Mouse (Mus musculus) heart, postnatal 14 days (tissue): ENCODE measurements around the gene Nr1d1. TPM values are rescaled to one million over a fixed set of nuclear protein-coding genes. Genes with fewer than 3 reads are reported as not detected.

Source experiments
- DNase-seq, 2 experiments: peaks; one replicate each; pipeline ENCODE4 v3.0.0; 2021 to 2022
- intact Hi-C: fragments of 180-260 bp; cut with DNase I; formaldehyde crosslinking; loops from one replicate; pipeline ENCODE4 v1.15.1; 2025
- total RNA-seq, 2 experiments: library from RNA; stranded (reverse); gene quantifications; 2 replicates each; pipeline ENCODE4 v1.2.3; 2021

The Nr1d1 gene
- total RNA-seq, 2 experiments from 2014 or later = 20.7 to 31.5 TPM

DNA sequence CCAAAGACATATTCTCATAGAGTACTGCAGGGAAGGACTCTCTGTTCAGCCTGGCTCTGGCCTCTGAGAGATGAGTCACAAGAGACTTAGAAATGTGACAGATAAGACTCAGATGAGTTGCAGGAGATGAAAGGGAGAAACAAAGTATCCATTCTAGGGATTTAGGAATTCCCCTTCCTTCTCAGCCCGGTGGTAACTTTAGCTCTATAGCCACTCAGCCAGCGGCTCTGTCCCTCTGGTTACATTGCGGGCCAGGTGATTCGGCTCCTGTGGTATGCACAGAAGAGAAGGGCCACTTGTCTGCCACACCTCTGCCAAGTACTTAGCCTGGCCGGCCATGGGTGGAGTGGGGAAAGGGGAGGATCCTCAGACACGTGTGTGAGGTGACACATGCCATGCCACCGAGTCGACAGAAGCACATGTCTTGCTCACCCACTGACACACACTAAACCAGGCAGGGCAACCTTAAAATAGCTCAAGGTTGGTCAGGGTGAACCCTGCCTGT, 2.4 kb downstream of the Nr1d1 start:
- DNase-seq = peak; percentile 65 to 78
- intact Hi-C loops = loop anchor here (2.0 kb wide), 1 partner anchor 14 kb away; no protein-coding TSS in a partner anchor

DNA sequence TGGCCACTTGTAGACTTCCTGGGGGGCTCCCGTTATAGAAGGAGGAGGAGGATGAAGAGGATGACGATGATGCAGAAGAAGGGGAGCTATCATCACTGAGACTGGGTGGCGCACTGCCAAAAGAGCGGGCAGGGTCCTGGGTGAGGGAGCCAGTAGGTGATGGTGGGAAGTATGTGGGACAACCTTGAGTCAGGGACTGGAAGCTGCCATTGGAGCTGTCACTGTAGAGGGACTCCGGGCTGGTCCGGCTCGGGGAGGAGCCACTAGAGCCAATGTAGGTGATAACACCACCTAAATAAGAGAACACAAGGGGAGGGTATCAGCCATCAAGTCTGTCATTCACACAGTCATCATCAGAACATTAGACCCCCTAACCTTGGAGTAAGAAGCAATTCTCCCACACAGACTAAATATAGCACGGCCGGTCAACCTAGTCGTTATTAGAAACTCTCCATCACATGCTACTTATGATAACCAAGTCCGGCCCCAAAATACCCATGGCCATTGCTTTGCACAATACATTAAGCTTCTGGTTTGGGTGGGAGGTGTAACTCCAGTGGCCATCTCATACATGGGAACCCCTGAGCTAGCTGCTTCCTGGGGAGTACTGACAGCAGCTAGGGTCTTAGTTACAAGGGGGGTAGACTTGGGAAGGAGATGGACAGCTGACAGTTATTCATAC, 3.1 kb downstream of the Nr1d1 start:
- intact Hi-C loops = loop anchor here (2.0 kb wide), 2 partner anchors 15 to 29 kb away; no protein-coding TSS in a partner anchor

DNA sequence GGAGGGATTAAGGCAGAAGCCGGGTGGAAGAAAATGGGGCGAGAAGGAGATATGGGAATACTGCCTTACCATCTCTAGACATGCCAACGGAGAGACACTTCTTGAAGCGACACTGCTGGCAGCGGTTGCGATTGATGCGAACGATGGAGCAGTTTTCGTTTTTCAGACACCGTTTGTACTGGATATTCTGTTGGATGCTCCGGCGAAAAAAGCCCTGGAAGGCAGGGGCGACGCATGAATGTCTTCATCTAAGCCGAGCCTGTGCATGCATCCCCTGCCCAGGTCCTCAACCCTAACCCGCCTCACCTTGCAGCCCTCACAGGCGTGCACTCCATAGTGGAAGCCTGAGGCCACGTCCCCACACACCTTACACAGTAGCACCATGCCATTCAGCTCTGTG, 4.0 kb downstream of the Nr1d1 start:
- intact Hi-C loops = loop anchor here (2.0 kb wide), 1 partner anchor 28 kb away; no protein-coding TSS in a partner anchor
- no peak for DNase-seq

More for the DNA sequence above, 3.1 kb downstream of the Nr1d1 start:
- peak in 1 of 2 experiments; percentile 47 for DNase-seq

DNA sequence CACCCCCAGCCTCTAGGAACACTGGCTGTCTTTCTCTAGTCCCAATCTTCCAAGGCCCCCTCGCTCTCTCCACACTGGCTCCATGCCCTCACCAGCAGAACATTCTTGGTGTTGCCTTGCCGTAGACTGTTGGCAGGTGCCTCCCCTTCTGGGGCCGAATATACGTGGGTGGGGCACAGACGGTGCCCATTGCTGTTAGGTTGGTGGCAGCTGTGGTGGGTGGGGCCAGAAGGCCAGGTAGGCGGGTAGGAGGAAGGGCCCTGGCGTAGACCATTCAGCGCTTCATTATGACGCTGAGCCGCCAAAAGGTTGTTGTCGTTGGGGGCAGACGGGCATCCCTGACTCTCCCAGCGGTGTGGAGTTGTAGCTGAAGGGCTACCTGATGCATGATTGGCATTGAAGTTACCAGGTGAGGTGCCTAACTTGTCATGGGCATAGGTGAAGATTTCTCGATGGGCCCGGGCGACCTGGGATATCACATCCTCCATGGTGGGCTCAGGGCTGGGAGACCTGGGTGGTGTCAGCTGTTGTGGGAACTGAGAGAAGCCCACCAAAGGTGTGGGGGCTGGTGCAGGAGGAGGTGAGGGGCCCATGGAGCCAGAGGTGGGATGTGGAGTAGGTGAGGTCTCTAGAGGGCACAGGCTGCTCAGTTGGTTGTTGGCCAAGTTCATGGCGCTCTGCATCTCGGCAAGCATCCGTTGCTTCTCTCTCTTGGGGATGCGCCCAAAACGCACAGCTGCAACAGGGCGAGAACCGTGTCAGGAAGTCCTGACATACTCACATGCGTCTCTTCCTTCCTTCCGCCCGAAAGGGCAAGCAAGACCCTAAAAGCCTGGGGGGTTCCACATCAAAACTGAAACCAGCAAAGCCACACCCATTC, 4.8 kb downstream of the Nr1d1 start:
- intact Hi-C loops = loop anchor here (2.0 kb wide), 1 partner anchor 28 kb away; no protein-coding TSS in a partner anchor
- peak in 1 of 2 experiments; percentile 28 for DNase-seq

DNA sequence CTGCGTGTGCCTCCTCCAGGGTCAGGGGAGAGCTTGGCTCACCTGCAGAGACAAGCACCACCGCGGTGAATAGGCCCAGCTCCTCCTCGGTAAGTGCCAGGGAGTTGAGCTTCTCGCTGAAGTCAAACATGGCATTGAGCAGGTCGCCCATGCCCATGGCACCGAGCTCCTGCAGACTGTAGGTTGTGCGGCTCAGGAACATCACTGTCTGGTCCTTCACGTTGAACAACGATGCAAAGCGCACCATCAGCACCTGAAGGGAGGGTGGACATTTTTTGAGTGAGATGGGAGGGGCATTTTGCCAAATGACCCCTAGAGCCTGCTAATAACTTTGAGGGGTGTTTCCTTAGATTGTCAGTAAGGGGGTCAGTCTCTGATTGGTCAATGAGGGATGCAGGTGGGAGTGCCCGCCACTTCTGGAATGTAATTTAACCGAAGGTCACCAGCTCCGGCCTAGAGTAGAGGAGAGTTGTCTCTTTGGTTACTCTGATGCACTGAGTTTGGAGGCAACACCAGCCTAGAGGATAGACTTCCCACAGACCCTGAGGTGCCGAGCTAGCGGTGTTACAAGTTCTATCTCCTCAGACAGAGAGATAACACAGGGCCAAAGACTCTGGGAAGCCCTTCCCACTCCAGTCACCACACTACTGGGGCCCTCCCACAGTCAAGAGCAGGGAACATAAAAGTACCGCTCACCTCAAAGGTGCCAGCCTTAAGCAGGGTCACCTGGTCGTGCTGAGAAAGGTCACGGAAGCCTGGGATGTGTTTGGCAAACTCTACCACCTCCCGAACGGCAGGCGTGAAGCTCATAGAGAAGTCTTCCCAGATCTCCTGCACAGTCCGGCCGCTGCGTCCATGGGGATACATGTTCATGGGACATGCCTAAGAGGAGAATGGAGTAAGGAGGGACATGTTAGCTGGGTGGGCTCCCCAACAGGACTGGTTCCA, 5.9 kb downstream of the Nr1d1 start:
- intact Hi-C loops = no loop called here
- DNase-seq = peak in 1 of 2 experiments; percentile 34

DNA sequence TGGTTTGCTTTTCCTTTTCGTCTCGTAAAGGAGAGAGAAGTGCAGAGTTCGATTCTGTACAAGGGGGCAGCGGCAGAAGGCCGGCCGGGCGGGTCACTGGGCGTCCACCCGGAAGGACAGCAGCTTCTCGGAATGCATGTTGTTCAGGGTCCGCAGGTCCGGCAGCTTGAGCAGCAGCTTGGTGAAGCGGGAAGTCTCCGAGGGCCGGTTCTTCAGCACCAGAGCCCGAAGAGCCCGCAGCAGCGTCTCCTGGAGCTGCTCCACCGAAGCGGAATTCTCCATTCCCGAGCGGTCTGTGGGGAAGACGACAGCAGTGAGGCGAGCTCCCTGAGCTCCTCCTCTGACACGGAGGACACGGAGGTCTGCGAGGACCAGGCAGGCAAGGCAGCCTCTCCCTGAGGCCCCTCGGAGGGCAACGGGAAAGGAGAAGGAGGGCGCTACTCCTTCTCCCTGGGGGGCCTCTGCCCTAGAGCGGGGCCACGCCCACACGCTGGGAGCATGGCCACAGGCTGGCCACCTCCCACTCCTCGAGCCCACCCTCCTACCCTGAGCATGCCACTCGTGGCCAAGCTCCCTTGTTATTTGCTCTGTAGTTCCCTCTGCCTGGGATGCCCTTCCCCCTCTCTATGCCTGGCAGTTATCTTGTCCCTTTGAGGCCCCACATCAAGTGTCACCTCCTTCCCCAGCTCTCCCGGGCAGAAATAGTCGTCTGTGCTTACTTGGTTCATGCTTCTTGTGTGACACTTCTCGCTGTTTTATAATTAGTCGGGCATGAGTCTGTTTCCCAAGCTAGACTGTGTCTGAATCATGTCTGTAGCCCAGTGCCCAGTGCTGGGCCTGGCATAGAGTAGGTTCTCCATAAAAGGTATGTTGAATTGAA, 6.8 kb downstream of the Nr1d1 start:
- intact Hi-C loops = no loop called here
- DNase-seq = peak in 1 of 2 experiments; percentile 55

DNA sequence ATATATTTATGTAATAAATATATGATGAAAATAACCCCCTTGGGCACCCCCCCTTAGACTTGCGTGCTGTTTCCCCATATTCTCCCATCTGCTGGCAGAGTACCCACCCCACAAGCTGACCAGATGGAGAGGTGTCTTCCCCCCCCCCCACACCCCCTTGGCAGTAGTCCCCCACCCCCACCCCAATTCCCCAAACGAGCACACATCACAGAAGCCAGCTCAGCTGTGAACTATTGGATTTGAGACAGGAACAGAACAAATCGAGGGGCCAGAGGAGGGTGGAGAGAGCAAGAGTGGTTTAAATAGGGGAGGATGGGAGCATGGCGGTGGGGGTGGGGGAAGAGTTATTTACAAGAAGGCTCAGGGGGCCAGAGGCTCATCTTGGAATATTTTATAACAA, 7.4 kb downstream of the Nr1d1 start:
- intact Hi-C loops = no loop called here
- no peak for DNase-seq

DNA sequence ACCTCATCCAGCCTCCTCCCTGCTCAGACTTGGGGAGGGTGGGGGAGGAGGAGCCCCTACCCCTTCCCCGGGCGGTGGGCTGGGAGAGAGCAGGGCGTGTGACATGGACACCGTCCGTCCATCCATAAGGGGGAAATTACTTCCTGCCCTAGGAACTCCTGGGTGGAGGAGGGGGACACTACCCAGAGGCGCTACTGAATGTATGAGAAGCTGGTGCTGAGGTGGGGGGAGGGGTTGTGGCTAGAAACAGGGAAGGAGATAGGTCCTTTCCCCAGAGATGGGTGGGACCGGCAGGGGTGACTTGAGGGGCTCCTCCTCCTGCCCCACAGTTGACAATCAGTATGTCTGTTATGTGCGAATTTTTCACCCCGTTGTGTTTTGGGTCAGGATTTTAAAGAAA, 7.9 kb downstream of the Nr1d1 start:
- peak in 1 of 2 experiments; percentile 60 for DNase-seq
- intact Hi-C loops = no loop called here

DNA sequence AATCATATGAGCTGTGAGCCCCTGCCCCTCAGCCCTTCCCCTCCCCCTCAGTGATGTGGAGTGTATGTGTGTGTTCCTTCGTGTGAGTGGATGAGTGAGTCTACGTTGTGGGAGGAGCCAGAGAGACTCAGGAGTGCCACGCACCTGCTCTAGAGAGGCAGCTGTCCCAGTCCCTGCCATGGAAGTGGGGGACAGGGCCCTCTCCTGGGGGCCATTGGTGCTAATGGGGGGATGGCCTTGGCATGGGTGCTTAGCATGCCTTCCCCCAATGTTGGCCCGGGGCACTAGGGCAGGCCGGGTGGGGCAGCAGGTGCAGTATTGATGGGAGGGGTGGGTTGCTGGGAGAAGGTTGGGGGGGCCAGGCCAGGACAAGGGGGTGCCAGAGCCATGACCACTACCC, 8.3 kb downstream of the Nr1d1 start:
- no peak for DNase-seq
- intact Hi-C loops = no loop called here

DNA sequence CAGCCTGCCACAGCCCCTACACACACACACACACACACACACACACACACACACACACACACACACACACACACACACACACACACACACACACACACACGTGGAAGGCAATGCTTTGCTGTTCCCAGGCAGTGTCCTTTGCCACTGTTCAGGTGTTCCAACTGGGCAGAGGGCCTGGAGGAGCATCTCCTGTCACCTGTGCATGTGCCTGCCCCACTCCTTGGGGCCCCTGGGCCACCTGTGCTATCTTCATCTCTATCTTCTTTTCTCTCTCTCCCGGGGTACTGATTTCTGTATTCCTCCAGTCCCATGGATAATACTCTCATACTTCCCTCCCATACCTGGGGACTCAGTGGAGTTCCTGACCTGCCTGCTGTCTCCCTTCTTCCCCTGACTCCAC, 8.8 kb downstream of the Nr1d1 start:
- no peak for DNase-seq

DNA sequence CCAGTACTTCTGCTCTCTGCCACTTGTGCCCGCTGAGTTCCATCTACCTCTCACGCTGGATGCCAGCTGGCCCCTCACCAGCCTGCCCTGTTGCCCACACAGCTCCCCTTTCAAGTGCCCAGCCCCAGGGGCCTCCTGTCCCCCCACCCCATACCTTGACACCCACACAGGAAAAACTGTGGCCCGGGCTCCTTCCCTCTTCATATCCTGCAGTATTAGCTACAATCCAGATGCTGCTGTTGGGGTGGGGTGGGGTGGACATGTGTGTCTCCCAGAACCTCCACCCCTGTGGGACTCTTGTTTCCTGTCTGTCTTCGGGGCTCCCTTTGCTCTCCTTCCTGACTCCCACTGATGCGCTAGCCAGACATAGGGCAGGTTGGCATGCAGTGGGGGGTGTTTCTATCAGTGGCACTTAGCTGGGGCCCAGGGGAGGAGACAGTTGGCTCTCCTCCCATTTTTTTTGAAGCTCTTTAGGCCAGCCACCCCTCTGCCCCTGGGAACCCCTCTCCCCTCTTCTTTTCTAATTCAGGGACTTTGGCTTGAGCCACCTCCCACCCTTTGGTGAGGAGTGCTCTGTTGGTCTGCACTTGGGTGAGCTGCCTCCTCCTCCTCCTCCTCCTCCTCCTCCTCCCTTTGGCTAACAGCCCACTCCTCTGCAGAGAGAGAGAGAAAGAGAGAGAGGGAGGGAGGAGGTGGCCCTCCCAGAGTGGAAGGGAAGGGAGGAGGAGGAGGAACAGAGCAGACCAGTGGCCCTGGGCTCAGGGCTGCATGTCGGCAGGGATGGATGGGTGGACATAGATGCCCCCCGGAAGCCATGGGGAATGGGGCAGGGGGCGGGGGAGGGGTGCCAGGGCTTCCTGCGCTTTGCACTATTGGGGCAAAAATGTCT, 9.5 kb downstream of the Nr1d1 start:
- peak; percentile 47 to 65 for DNase-seq
- intact Hi-C loops = no loop called here

More for the DNA sequence above, 8.8 kb downstream of the Nr1d1 start:
- intact Hi-C loops = no loop called here

DNA sequence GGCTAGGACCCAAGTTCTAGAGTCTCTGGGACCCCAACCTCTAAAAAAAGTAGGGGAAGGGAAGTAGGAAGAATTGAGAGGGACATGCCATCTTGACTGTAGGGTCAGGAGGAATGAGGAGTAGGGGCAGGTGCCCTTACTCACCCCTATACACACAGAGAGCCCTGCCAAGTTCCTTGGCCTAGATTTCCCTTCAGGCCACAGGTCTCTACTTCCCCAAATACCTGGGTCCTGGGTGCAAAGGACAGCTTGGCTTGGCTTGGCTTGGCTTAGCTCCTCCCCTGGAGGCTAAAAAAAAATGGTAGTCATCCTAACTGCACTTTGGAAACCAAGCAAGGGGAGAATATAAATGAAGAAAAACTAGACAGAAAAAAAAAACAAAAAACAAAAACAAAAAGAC, 10.4 kb downstream of the Nr1d1 start:
- intact Hi-C loops = no loop called here
- DNase-seq = no peak

DNA sequence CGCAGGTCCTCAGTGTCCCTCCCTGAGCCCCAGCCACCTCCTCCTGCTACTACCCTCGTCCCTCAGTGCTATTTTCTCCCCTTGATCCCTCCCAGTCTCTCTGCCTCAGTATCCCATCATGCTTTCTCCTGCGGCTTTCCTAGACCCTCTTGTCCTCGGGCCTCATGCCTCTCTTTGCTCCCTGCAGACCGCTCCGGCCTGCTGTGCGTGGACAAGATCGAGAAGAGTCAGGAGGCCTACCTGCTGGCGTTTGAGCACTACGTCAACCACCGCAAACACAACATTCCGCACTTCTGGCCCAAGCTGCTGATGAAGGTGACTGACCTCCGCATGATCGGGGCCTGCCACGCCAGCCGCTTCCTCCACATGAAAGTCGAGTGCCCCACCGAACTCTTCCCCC, 11.0 kb downstream of the Nr1d1 start:
- intact Hi-C loops = no loop called here
- no peak for DNase-seq

DNA sequence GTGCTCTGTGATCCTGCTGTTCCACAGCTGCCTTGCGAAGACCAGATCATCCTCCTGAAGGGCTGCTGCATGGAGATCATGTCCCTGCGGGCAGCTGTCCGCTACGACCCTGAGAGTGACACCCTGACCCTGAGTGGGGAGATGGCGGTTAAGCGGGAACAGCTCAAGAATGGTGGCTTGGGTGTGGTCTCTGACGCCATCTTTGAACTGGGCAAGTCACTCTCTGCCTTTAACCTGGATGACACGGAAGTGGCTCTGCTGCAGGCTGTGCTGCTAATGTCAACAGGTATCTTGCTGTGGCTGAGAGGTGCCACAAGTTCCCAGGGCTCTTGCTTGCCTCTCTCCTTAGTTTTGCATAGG, 11.7 kb downstream of the Nr1d1 start:
- DNase-seq = no peak
- intact Hi-C loops = no loop called here

DNA sequence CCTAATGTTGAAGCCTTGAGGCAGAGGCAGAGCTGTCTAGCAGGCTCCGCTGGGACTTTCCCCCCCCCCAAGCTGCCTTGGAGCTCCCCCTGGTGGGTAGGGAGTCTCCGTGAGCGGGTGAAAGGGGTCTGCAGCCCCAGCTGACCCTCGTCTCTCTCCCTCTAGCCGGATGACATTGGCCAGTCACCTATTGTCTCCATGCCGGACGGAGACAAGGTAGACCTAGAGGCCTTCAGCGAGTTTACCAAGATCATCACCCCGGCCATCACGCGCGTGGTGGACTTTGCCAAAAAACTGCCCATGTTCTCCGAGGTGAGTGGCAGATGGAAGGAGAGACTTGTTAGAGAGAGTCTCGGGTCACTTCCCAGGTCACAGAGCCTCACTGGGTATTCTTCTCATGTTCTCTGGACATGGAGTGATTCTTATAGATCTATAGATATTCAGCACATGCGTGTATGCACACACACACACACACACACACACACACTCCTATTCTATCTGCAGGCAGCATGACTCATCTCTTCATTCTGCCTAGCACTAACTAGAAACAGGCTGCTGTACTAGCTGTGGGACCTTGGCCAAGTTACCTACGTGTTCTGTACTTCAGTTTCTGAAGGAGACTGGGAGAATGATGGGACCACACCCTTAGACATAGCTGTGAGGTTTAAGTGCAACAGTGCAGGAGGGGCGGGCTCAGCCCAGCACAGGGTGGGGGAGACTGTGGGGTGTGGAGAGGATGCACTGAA, 12.2 kb downstream of the Nr1d1 start:
- intact Hi-C loops = no loop called here
- DNase-seq = peak in 1 of 2 experiments; percentile 55

DNA sequence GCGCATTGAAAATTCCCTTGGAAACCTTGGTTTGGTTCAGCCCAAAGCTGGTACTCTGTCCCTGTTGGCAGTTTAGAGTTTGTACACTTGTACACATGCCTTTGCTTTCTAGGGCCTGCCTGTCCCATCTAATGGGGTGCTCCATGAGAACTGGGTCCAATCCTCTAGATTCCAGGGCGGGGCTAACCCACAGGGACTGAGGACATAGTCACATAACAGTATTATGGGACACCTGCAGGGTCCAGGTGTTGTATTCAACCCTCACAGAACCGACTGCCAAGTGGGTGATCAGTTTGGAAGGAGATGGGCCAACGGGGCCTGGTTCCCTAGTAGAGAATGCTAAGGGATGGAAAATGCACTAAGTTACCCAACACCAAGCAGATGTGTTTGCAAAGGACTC, 13.2 kb downstream of the Nr1d1 start:
- intact Hi-C loops = no loop called here
- no peak for DNase-seq

DNA sequence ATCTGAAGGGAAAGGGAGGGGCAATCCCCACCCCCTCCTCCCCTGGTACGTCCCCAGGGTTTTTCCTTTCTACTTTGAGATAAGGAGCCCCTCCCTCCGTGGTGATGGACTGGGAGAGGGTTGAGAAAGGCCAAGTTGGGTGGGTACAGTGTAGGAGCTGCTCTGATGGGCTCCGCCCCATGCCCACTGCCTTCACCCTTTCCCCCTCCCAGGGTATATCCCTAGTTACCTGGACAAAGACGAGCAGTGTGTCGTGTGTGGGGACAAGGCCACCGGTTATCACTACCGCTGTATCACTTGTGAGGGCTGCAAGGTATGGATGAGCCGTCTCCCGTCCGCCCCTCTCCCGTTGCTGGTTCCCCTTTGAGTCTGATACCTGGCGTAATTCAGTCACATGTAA, 18.4 kb downstream of the Nr1d1 start:
- no peak for DNase-seq
- intact Hi-C loops = no loop called here
